In genomic region chr1:162570260-162570748, GRCm38 (mm10) we compare ENCODE assay signal across 8 mouse cellular contexts. TPM values are rescaled to one million over a fixed set of nuclear protein-coding genes. Genes with fewer than 3 reads are reported as not detected.
DNase-seq lines count a peak whose midpoint lies in the region; ATAC-seq and TF ChIP-seq lines count a peak whose summit lies in the region.

Gene Vamp4, plus strand, starts transcription at chr1:162570515.

- DNase-seq in A20 (ENCODE audit: low read depth, low spot score): peak; percentile 97
- peak; percentile 97 for DNase-seq in heart, embryonic 10.5 days (ENCODE audit: low spot score)
- peak; percentile 70 for DNase-seq in liver, adult 2 months (ENCODE audit: extremely low read depth, low read depth, low spot score)
- peak; percentile 94 for DNase-seq in splenic B cell, adult 2 months (ENCODE audit: low read depth, low spot score)

- H3K4me2 ChIP-seq in kidney, embryonic 15.5 days: peak within 1 kb of the TSS; percentile 57
- H3K4me2 ChIP-seq in myocyte (ENCODE audit: low read depth): peak within 1 kb of the TSS; percentile 82

- H3K4me3 ChIP-seq in bone marrow macrophage, adult 2 months (ENCODE audit: insufficient read depth, low read length): peak within 1 kb of the TSS; percentile 98
- H3K4me3 ChIP-seq in embryonic fibroblast, embryonic 13.5 days (ENCODE audit: insufficient read depth, low read length): peak within 1 kb of the TSS; percentile 59
- peak within 1 kb of the TSS; percentile 94 for H3K4me3 ChIP-seq in heart, embryonic 10.5 days
- peak within 1 kb of the TSS; percentile 91 for H3K4me3 ChIP-seq in kidney, embryonic 15.5 days (replicated peaks)
- peak within 1 kb of the TSS; percentile 94 for H3K4me3 ChIP-seq in liver, adult 2 months (ENCODE audit: insufficient read depth, low read depth, low read length)
- peak within 1 kb of the TSS; percentile 59 for H3K4me3 ChIP-seq in myocyte

- H3K27ac ChIP-seq in bone marrow macrophage, adult 2 months (ENCODE audit: insufficient read depth, low read depth, low read length): peak within 1 kb of the TSS; percentile 67
- peak within 1 kb of the TSS; percentile 24 for H3K27ac ChIP-seq in embryonic fibroblast, embryonic 13.5 days (ENCODE audit: insufficient read depth, low read length)
- peak within 1 kb of the TSS; percentile 99 for H3K27ac ChIP-seq in heart, embryonic 10.5 days
- peak within 1 kb of the TSS; percentile 91 for H3K27ac ChIP-seq in kidney, embryonic 15.5 days
- H3K27ac ChIP-seq in liver, adult 2 months (replicated peaks; ENCODE audit: insufficient read depth, low read depth, low read length): peak within 1 kb of the TSS; percentile 49

- no peaks in the 10 kb centered on the region for H3K27me3 ChIP-seq in heart, embryonic 10.5 days (ENCODE audit: insufficient read depth, poor library complexity, severe bottlenecking)
- no peaks in the 10 kb centered on the region for H3K27me3 ChIP-seq in kidney, embryonic 15.5 days
- no peaks in the 10 kb centered on the region for H3K27me3 ChIP-seq in liver, adult 2 months (ENCODE audit: control insufficient read depth, insufficient read depth, low read length)
- no peaks in the 10 kb centered on the region for H3K27me3 ChIP-seq in myocyte (ENCODE audit: control insufficient read depth, insufficient read depth, insufficient read length)
- H3K27me3 ChIP-seq in splenic B cell, adult 2 months (ENCODE audit: control insufficient read depth, insufficient read depth, low read length, poor library complexity, severe bottlenecking): no peaks in the 10 kb centered on the region

- peak within 1 kb of the TSS; percentile 92 for H3K9ac ChIP-seq in kidney, embryonic 15.5 days
- H3K9ac ChIP-seq in liver, adult 2 months (ENCODE audit: low read depth, low read length): peak within 1 kb of the TSS; percentile 96

- H3K4me1 ChIP-seq in bone marrow macrophage, adult 2 months (ENCODE audit: control insufficient read depth, insufficient read depth, low read length): peaks cover 31% of the 10 kb centered on the region
- peaks cover 7% of the 10 kb centered on the region for H3K4me1 ChIP-seq in embryonic fibroblast, embryonic 13.5 days (ENCODE audit: control insufficient read depth, insufficient read depth, low read length)
- peaks cover 11% of the 10 kb centered on the region for H3K4me1 ChIP-seq in heart, embryonic 10.5 days
- H3K4me1 ChIP-seq in kidney, embryonic 15.5 days: peaks cover 18% of the 10 kb centered on the region
- H3K4me1 ChIP-seq in liver, adult 2 months (ENCODE audit: control insufficient read depth, insufficient read depth, low read length): peaks cover 2% of the 10 kb centered on the region; the same call in 1 of the 2 replicates

- H3ac ChIP-seq in myocyte (ENCODE audit: control insufficient read depth, insufficient read length): peak within 1 kb of the TSS; percentile 77

- TF ChIP-seq CTCF in bone marrow macrophage, adult 2 months (IDR thresholded peaks at IDR 0.05; ENCODE audit: low read depth, low read length): no peak; the same call in 1 of the 2 replicates
- no peak for TF ChIP-seq CTCF in embryonic fibroblast, embryonic 13.5 days (IDR thresholded peaks at IDR 0.05; ENCODE audit: borderline replicate concordance, insufficient read depth, low read length)
- peak; percentile 40 for TF ChIP-seq CTCF in liver, adult 2 months (IDR thresholded peaks at IDR 0.05; ENCODE audit: low read depth, low read length)

- H3K9me3 ChIP-seq in heart, embryonic 10.5 days: 0 out of 2 replicates have a peak, but pooled peaks cover 3% of the 10 kb centered on the region
- 0 out of 2 replicates have a peak, but pooled peaks cover 2% of the 10 kb centered on the region for H3K9me3 ChIP-seq in kidney, embryonic 15.5 days (replicated peaks)

- ATAC-seq in kidney, embryonic 15.5 days (replicated peaks; ENCODE audit: low FRiP score): peak; percentile 99

- TF ChIP-seq POLR2A in bone marrow macrophage, adult 2 months (IDR thresholded peaks at IDR 0.05; ENCODE audit: borderline replicate concordance, low read depth, low read length): no peak
- TF ChIP-seq POLR2A in embryonic fibroblast, embryonic 13.5 days (IDR thresholded peaks at IDR 0.05; ENCODE audit: low read depth, low read length): peak; percentile 79
- TF ChIP-seq POLR2A in liver, adult 2 months (IDR thresholded peaks at IDR 0.05; ENCODE audit: extremely low read depth, insufficient read depth, low read length): no peak
- no peak for TF ChIP-seq POLR2A in myocyte (IDR thresholded peaks at IDR 0.05; ENCODE audit: insufficient read length, low read depth)

- WGBS in heart, embryonic 10.5 days: under 1% methylated on average over 43 of the region's 43 CpGs
- under 1% methylated on average over 43 of the region's 43 CpGs for WGBS in kidney, embryonic 15.5 days
- under 1% methylated on average over 43 of the region's 43 CpGs for WGBS in liver, adult 2 months

- peaks cover 3% of the 10 kb centered on the region; the same call in 1 of the 2 replicates for H3K79me2 ChIP-seq in liver, adult 2 months (ENCODE audit: control insufficient read depth, insufficient read depth, low read length)
- peaks cover 18% of the 10 kb centered on the region for H3K79me2 ChIP-seq in myocyte (ENCODE audit: control insufficient read depth, insufficient read depth)

- peaks cover 12% of the 10 kb centered on the region for H3K36me3 ChIP-seq in heart, embryonic 10.5 days
- peaks cover 12% of the 10 kb centered on the region for H3K36me3 ChIP-seq in kidney, embryonic 15.5 days
- peaks cover 10% of the 10 kb centered on the region for H3K36me3 ChIP-seq in liver, adult 2 months (ENCODE audit: control insufficient read depth, insufficient read depth, low read length)
- H3K36me3 ChIP-seq in myocyte (ENCODE audit: control insufficient read depth, insufficient read depth): peaks cover 13% of the 10 kb centered on the region
- H3K36me3 ChIP-seq in splenic B cell, adult 2 months (ENCODE audit: control insufficient read depth, insufficient read depth, low read length, poor library complexity, severe bottlenecking): peaks cover 5% of the 10 kb centered on the region

TF ChIP-seq in myocyte, 11 proteins besides CTCF, POLR2A, EP300 and RAD21:
- TF ChIP-seq REST (IDR thresholded peaks at IDR 0.05; ENCODE audit: insufficient read depth, insufficient read length) (no peak), POLR2AphosphoS2 (IDR thresholded peaks at IDR 0.05; ENCODE audit: insufficient read length, low read depth) (peak; percentile 78), USF1 (IDR thresholded peaks at IDR 0.05; ENCODE audit: low read depth) (peak; percentile 11), MYOG (IDR thresholded peaks at IDR 0.05; ENCODE audit: control insufficient read depth in 1 of 3, insufficient read depth in 1 of 3, insufficient read length in 2 of 3, low read depth in 2 of 3) (peak in 2 of 3 experiments; percentile 4 to 52), MYOD1 (IDR thresholded peaks at IDR 0.05; ENCODE audit: control insufficient read depth in 1 of 3, insufficient read length in 2 of 3, low read depth in 2 of 3) (no peak), MAX (IDR thresholded peaks at IDR 0.05; ENCODE audit: low read depth) (no peak), SRF (IDR thresholded peaks at IDR 0.05; ENCODE audit: control insufficient read depth, insufficient read length, low read depth) (peak; percentile 94), TCF3 (IDR thresholded peaks at IDR 0.05; ENCODE audit: insufficient read length, low read depth) (no peak)

RNA-seq across cellular contexts. Expression of gene Vamp4, which starts in this region (rescaled TPM):
- 75.5 and 78.8 TPM in 2 replicates for polyA plus RNA-seq in bone marrow macrophage, adult 2 months (2012; ENCODE audit: insufficient read depth, insufficient read length, missing spikeins)
- 41.6 and 54.9 TPM in 2 replicates for polyA plus RNA-seq in embryonic fibroblast, embryonic 13.5 days (2011; ENCODE audit: insufficient read length, low read depth, missing spikeins)
- polyA plus RNA-seq in heart, embryonic 10.5 days (2016; fragmentation: Nextera tagmentation; extraction: Ambion mirVana): 33.9 and 39.1 TPM in 2 replicates
- 54.3 and 58.4 TPM in 2 replicates for polyA plus RNA-seq in kidney, embryonic 15.5 days (2015; fragmentation: Nextera tagmentation; extraction: Ambion mirVana)
- 12.5 and 14.6 TPM in 2 replicates for total RNA-seq in liver, adult 2 months (2014; rRNA removed)
- 4.5 and 4.8 TPM in 2 replicates for polyA plus RNA-seq in liver, adult 2 months (2012; rRNA removed)
- polyA plus RNA-seq in myocyte (2012; fragmentation: generic; extraction: Trizol): 14.6 TPM

Comparison
In these comparisons a context has a peak if more than half of its experiments do, and no peak if none do; other contexts are left out.
1. Peak in every context shown above with its lines: DNase-seq, ATAC-seq, H3K4me3 ChIP-seq and H3K27ac ChIP-seq.
2. H3K27ac ChIP-seq: peak in every context shown above with its lines; median percentile 99 in heart, embryonic 10.5 days; 91 in kidney, embryonic 15.5 days; 67 in bone marrow macrophage, adult 2 months; 49 in liver, adult 2 months; 24 in embryonic fibroblast, embryonic 13.5 days.